Mouse (Mus musculus) cerebellum, adult 2 months (tissue): ENCODE measurements around the gene Enox1.

Experiments
- CTCF ChIP-seq: fragments of 200-500 bp; IDR thresholded peaks from 2 replicates; pipeline ENCODE4 v1.5.1; 2011; ENCODE audit warnings: low read depth, mild to moderate bottlenecking, control low read depth, low read length, moderate library complexity, borderline replicate concordance; ENCODE audit not compliant: insufficient read depth
- POLR2A ChIP-seq: fragments of 200-500 bp; IDR thresholded peaks from 2 replicates; pipeline ENCODE4 v1.6.1; 2011; ENCODE audit warnings: low read length, control low read depth, borderline replicate concordance; ENCODE audit not compliant: insufficient read depth

GRCm38 (mm10) chr14:77416358-77416757 is 259.8 kb downstream of the Enox1 start:
- no peak for TF ChIP-seq CTCF
- no peak for TF ChIP-seq POLR2A
